Mouse (Mus musculus): ENCODE data around the gene Adipor1.

- TF ChIP-seq CTCF (IDR thresholded peaks at IDR 0.05; ENCODE audit: insufficient read depth, low read length) = no peak
- no peak for TF ChIP-seq POLR2A (IDR thresholded peaks at IDR 0.05; ENCODE audit: borderline replicate concordance, extremely low read depth, low read depth, low read length)
Observed at GRCm38 (mm10) chr1:134456060-134456459, 40.9 kb downstream of the Adipor1 start.
